Mouse (Mus musculus): ENCODE measurements around the gene Vmn1r43.

GRCm38 (mm10) chr6:89857552-89857951 lies 18.7 kb downstream of the Vmn1r43 start:
- TF ChIP-seq GATA1 (IDR thresholded peaks at IDR 0.05; ENCODE audit: borderline replicate concordance, low read length) (no peak), FLI1 (IDR thresholded peaks at IDR 0.05; ENCODE audit: low read length) (no peak)

All from megakaryocyte, embryonic 14.5 days (primary cell).